Mouse (Mus musculus): Measurements from ENCODE around the gene Pyy.
A peak's percentile ranks its signal among the peaks of the same experiment; 100 is the strongest.

Pyy gene

DNA sequence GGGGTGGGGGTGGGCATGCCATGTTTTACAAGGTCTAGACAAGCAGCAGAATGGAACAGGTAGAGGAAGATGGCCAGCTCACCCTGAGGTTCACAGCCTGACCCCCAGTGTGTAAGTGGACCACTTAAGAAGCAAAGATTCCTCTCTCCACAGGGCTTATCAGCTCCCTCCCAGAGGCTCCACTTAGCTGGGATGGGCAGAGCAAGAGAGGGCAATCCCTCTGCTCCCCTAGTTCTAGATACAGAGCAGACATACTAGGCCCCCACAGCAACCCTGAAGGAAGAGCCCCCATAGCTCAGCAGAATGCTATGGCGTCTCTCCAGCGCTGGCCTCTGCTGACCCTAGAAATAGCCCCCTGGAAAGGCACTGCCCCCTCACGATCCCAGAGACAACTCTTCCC lies 12.0 kb downstream of the Pyy start:
- DNase-seq (ENCODE audit: low read depth): no peak

DNA sequence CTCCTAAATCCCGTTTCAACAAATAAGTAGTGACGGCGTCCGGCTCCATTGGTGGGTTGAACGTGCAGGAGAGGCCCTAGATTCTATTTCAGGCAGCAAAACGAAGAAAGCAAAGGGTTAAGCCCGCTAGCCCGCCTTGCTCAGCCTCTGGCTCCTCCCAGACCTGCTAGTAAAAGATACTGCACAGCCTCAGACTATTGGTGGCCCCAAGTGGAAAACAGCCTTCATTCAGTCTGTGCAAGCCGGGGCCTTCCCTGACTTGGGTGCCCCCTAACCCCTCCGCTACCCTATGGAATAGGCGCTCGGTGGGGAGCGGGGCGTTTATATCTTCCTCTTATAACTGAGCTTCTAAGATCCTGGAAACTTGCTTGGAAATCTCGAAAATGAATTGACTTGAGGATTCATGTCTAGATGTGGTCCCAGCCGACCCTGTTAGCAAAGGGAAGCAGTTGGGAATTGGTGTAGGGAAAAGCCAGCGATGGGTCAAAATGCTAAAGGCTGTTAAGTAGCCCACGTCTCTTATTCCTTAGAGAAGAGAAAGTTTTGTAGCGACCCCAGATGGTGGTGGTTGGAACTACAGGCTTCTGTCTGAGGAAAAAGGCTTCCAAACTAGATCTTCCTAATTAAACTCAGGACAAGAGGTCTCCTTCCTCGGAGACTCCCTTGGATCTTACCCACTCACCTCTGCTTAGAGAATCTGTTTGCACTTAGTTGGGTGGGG lies 18.4 kb downstream of the Pyy start:
- DNase-seq (ENCODE audit: low read depth): peak; percentile 36

DNA sequence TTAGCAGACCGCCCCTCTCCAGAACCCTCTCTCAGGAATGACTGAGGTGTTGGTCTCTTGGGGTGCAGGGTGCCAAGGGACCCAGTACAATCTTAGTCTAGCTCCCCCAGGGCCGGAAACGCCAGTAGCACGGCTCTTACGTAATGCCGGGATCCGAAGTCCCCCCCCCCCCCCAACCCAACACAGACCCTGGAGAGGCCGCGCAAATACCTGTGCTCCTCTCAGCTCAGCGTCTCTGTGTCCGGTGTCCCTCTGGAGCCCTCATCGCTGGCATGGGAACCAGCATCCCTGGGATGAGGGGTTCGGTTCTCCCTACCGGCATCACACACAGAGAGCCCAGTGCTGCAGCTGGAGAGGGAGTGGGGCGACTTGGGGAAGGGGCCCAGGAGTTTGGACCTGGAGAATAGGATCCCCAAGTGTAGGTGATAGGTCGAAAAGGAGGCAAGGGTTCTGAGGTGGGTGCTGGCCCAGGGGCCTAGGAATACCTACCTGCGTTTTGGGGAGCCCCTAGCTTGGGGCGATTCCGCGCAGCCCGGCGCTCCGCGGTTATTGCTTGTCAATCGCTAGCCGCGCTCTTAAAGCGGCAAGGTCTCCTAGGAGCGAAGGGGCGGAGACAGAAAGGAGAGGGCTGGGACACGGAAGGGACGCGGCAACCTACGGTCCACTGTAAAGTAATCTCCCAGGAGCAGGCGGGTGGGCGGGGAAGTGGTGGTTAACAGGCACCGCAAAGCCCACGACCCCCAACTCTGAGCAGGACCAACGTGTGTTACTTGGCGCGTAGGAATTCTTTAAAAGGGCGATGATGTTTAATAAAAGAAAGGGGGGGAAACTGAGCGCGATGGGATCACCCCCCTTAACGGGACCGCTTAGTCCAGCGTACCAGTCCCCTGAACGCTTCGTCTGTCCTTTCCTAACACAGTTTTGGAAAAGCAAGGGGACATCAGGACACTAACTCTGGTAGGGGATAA lies 19.4 kb downstream of the Pyy start, which contains the start of gene Mpp2:
Gene Mpp2 (minus strand): TSS at position 585 of the 968 bp plus-strand sequence.
- no peak for DNase-seq (ENCODE audit: low read depth)

DNA sequence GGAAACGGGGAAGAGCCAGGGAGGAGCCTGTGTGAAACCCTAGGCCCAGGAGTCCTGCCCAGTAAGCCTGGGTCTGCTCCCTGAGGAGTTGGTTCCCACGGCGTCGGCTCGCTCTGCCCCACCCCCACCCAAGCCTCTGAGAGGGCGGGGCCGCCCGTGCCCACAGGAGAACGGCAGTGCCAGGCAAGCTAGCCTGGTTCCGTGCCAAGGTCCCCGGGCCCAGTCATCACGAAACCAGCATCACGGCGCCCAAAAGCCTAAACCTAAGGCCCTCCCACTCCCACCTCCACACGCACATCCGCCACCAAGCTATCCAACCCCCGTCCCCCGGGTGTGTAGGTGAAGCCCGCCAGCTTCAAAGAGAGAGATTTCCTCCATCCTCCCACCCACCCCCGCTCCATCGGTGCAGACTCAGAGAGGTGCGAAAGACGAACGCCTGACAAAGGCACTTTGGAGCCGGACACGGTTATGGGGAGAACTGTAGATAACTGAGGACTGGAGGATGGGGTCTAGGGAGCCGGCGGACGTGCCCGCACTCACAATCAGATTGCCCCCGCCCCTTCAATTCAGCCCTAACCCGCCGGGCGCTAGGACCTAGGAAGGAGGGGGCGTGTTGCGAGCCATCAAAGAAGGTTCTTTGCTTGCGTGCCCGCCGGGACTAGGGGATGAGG lies 20.4 kb downstream of the Pyy start:
- DNase-seq (ENCODE audit: low read depth): peak; percentile 48

DNA sequence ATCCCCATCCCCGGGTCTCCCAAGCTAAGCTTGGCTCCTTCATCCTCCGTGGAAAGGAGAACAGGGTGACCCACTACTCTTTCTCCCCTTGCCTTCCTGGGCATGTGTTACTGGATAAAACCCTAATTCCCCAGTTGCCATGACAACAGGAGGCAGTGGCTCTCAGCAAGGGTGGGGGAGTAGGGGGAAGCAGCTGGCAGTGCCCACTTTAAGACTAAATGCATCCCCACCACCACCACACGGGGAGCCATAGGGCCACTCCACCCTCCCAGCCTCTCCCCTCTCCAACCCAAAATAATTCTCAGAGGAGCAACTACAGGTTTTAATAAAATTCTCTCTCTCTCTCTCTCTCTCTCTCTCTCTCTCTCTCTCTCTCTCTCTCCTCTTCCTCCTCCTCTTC lies 21.3 kb downstream of the Pyy start:
- peak; percentile 34 for DNase-seq (ENCODE audit: low read depth)

DNA sequence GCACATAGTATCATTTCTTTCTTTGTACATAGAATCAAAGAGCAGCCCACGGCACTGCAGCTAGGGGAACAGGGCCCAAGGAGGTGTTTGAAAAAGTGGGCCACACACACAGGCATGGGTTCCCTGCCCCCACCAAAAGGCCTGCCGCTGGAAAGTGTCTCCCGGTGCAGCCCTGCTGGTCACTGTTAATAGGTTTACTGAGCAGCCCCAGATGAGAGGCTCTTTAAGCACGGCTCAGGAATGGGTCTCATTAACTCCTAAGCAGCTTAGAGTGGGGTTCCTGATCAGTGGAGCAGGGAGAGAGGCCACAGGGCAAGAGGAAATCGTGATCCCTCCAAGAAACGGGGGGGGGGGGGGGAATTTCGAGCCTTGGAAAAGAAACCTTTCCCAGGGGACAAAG lies 23.5 kb downstream of the Pyy start:
- DNase-seq (ENCODE audit: low read depth): no peak

DNA sequence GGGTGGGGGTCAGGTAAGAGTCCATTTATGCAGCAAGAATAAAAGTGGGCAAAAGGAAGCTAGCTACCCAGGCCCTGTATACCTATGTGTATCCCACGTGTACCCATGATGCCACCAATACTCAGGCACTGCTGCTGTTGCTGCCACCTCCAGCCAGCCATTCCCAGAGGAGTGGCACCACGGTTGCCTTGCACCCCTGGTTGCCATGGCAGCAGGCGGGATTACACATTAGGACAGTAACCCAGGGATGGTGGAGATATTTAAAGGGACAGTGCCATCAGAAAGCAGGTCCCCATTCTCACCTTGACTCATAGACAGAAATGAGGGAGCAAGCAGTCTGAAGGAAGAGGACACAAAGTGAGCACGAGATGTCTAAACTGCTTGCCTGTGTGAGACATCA lies 24.4 kb downstream of the Pyy start:
- DNase-seq (ENCODE audit: low read depth): no peak

DNA sequence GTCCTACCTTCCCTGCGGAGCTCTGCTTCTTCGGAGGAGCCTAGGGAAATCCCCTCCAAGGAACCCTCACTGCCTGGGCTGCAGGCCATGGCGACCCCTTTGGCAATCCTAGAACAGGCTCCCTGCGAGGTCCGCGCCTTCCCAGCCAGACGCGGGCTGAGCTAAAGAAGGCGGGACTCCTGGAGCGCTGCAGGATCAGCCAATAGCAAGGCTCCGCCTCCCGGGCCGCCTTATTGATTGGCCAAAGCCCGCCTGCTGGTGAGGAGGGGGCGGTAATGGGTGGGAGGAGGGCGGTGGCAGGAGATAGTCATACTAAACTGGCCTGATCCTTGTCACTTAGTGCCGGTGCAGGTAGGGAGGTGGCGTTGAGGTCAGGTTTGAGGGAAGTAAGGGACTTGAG lies 25.3 kb downstream of the Pyy start:
- DNase-seq (ENCODE audit: low read depth): no peak

DNA sequence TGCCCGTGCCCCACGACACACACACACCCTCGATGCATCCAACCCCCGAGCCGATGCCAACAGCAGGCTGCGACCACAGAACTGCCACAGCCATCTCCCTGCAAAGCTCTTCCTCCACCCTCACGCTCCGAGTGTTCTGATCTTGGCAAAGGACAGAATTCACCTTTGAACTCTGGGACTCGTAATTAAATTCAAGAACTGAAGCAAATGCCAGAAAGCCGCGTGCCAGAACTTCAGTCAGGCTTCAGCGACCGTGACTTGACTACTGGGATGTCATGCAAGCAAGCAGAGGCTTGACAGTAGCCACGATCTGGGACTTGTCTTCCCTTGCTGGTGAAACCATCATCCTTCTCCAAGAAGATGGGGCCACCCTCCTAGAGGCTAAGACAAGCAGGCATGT lies 33.9 kb downstream of the Pyy start:
- DNase-seq (ENCODE audit: low read depth): no peak

DNA sequence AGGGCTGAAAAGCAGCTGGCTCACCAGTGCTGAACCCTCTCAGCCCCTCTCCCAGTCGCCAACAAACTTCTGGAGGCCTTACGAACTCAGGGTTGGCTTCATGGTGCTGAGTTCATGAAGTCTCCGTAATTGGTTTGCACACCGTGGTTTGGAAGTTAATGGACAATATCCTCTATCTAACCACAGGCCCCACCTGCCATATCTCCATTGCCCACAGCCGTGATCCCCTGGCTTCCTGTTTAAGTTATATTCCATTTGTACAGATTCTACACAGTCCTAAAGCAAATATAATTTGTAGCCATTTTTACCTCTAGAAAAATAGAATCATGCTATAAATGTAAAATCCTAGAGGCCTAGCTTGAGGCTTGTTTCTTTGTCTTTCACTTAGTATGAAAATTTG lies 34.9 kb downstream of the Pyy start:
- no peak for DNase-seq (ENCODE audit: low read depth)

DNA sequence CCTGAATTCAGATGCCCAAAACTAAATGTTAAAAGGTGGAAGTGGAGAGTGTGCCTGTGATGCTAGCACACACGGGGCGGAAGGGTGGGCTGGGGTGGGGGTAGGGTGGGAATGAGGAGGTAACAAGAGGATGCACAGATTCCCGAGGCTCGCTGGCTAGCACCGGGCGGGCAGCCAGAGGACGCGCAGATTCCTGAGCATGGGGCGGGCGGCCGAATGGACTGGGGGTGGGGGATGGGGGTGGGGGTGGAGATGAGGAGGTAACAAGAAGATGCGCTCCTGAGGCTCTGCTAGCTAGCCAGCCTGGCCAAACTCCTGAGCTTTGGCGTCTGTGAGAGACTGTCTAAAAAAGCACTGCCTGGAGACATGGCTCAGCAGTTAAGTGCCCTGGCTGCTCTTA lies 37.2 kb downstream of the Pyy start:
- DNase-seq (ENCODE audit: low read depth): no peak

DNA sequence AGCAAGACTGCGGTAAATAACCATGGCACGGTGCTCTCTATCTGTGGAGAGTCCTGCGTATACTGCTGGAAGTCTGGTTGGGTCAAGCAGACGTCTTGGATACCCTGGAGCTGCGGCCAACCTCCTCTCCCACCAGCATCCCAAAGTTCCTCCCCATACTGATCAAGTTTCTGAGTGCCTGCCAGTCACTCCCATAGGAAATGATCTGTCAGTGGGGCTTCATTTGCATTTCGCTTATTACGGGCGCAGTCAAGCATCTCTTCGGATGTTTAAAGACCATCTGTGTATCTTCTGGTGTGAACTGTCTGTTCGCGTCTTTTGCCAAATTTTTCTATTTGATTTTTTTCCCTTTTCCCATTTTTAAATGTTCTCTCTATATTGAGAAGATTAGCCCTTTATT lies 38.0 kb downstream of the Pyy start:
- no peak for DNase-seq (ENCODE audit: low read depth)

DNA sequence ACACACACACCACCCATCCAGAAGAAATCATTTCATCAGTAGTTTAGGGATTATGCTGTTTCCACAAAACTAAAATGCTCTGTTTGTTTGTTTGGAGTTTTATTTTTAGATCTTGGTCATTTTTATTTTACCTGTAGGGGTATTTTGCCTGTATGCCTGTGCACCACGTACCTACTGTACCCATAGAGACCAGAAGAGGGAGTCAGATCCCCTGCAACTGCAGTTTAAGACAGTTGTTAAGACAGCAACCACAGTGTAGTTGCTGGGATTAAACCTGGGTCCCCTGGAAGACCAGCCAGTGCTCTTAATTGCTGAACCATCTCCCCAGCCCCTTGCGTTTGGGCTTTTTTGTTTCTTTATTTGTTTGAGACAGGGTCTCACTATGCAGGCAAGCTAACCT lies 38.7 kb downstream of the Pyy start:
- DNase-seq (ENCODE audit: low read depth): no peak

DNA sequence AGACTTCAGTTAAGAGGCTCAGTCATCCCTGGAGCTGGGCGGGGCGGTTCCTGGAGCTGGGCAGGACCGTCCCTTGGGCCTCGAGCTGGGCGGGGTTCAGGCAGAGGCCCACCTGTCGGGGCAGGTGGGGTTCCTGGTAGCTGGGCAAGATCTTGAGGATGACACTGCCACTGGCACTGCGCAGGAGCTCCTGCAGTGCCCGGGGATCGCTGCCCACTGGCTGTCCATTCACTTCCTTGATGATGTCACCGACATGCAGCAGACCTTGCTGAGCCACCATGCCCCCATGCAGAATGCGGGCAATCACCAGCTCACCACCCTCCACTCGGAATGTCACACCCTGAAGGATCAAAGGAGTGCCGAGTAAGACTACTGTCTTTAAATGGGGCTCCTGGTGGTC lies 44.6 kb downstream of the Pyy start:
- no peak for DNase-seq (ENCODE audit: low read depth)

DNA sequence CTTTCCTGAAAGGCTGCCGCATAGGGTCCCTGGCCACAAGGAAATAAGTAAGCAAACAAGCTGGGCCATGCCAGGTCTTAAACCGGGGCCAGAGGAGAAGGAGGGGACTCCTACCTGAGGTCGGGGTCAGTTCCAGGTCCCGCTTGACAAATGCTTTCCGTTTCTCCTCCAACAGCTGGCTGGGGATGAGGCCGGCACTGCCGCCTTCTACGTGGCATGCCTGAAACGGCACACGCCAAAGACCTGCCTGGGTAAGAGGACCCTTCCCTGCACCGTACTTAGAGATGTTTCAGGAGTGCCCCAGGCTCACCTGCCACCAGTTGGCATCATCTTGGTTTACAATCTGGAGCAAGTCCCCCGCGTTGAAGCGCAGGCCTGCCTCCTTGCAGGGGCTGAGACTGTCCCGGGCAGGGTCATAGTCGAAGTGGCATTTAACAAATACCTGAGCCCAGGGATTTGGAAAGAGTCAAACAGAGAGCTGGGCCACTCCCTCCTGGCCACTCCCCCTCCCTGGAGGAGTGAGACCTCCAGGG lies 45.6 kb downstream of the Pyy start:
- DNase-seq (ENCODE audit: low read depth): no peak

DNA sequence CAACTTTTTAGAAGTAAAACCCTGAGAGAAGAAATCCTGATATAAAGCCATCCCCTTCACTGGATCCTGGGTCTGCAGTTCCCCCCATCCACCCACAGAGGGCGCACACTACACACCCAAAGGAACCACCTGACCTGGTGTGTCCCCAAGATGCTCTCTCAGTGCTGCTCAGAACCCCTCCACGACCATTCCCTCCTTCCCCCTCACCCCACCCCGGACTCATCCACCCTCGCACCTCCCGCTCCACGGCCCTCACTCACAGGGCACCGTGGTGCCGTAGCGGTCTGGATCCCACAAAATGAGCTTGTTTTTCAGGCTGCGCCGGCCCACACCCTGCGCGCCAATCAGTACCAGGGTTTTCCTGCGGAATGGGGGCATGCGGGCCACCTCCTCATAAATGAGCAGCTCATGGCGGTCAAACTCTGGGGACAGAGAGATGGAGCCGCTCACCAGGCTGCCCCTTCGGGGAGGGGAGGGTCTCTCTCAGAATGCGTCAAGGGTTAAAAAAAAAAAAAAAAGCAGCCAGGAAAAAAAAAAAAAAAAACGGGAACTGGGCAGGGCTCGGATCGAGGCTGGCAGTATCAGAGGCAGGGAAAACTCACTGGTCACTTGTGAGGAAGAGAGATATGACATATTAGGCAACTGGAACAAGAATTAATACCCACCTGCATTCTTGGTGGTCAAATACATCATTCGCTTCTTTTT lies 46.2 kb downstream of the Pyy start:
- peak; percentile 88 for DNase-seq (ENCODE audit: low read depth)

Data from NIH3T3 (cell line).